Mouse (Mus musculus): ENCODE results near the gene Fate1. TPM values are rescaled to one million over a fixed set of nuclear protein-coding genes. Genes with fewer than 3 reads are reported as not detected.
"Not testable (repeated sequence)": the region's sequence is repeated elsewhere in the genome, so short reads cannot be mapped to it uniquely, and the experiment has no call there.

Gene Fate1
- polyA plus RNA-seq (2015; fragmentation: Nextera tagmentation; extraction: Ambion mirVana): not detected in 2 replicates

DNA sequence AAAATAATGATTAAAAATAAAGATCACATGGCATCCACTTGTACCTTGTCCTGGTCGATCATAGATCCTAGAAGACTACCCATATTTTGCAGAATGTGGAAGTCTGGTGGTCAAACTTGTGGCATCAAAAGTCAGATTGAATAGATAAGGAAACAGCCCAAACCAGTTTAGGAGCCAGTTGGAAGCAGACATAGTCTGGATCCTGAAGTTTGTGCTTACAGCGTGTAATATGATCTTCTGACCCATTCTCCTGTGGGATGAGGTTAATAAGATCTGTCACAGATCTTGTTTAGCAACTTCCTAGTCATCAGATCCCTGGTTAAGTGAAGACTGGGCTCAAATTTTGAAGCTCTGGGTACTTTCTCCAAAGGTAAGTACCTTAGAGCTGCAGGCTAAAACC lies at the start of gene Fate1:
TSS of gene Fate1 (plus strand) at position 301 of the 400 bp plus-strand sequence.
- no peak for DNase-seq (ENCODE audit: low spot score)

DNA sequence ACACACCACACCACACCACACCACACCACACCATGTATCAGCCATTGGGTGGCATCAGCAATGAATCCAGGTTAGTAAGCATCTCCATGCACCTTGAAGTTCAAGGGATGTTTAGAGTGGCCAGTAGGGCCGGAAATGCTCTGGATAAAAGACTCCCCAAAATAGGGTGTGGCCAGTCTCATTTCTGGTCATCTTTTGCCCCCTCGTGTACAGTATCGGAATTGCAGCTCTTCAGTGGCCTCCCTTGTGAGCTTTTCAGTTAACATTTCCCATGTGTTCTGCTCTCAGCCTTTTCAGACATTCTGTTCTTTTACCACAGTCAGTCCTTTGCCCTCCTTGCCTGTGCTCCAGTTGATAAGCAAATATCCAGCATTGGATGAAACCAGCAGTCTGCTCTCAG lies 26.2 kb upstream of the Fate1 start:
- DNase-seq (ENCODE audit: low spot score): peak; percentile 31

DNA sequence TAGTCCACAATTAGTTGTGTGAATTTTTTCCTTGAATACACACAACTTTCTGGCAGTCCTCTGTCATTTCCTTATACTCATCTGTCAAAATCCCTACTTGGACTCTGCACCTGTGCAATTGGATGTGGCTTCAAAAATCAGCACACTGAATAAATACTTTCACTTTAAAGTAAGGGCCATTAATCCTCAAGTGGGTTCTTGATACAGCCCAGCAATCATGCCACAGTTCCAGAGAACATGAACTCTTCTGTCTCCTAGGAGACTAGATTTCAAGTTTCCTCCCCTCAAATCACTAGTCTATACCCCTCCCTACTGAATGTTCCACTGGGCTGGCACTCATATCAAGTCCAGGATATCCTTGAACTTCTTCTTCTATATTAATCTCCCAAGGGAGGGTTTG lies 14.4 kb upstream of the Fate1 start:
- no peak for DNase-seq (ENCODE audit: low spot score)

DNA sequence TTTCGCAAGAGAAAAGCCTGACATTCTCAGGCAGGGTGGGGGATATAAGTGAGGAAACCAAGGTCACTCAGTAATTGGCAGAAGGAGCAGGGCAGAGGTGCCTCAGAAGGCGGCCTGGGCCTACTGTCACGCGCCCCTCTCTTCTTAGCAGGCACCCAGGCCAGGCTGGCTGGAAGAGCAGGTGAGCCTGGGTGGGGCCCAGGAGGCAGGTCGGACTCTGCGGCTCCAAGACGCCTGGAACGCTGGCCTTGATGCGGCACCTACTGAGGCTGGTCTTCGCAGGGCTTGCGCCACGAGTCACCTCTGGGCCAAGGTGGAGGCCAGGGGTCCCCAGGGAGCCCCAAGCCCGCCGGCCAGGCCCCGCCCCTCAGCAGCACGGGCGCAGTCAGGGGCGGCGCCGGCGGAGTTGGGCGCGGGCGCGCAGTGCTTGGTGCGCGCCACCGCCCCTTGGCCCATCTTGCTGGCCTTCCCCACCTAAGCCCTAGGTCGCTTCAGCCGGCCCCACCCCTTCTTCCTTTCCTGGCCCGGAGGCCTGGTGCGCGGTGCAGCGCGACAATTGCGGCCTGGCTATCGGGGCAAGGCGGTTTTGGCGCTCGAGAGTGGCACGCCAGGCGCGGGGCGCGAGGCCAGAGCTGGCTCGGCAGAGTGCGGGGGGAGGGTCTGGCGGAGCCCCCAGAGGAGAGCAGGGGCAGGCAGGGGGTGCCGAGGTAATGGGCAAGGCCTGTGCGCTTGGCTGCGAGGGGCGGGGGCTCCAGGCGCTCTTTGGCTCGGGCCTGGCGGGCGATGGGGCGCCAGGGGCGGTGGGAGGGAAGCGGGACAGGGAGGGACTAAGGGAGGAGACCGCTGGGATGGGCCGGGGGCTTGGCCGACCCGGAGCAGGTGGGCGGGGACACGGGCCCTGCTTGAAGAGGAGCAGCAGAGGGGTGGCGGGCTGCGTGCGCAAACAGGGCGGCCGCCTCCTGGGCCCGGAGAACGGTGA lies 10.4 kb upstream of the Fate1 start, which contains the start of gene Prrg3:
TSS of gene Prrg3 (plus strand) at position 552 of the 979 bp plus-strand sequence.
- DNase-seq (ENCODE audit: low spot score): no peak

DNA sequence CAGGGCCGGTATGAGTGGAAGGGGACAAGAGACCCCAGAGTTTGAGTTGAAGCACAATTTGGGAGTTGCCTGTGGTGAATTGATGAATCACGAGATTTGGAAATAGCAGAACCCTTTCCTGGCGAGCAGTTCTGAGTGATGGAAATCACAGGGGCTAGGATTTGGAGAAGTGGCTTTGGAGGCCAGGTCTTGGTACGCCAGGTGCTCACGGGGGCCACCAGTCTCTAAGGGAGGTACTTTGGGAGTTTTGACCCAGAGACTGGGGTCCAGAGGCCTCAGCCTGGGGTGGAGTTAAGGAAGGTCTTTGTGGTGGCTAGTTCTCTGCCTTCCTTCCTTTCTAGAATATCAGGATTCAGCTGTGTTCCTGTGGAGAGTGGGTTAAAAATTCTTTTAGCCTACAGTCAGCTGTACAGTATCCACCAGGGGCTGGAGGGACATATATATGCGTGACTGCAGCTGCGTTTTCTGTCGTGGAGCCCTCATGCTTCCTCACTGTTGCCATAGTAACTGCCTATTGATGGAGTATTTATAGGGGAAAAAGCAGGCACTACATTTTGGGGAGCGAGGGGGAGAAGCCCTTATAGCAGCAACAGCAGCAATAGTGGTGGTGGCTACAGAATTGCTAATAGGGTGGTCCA lies 9.4 kb upstream of the Fate1 start:
- no peak for DNase-seq (ENCODE audit: low spot score)

DNA sequence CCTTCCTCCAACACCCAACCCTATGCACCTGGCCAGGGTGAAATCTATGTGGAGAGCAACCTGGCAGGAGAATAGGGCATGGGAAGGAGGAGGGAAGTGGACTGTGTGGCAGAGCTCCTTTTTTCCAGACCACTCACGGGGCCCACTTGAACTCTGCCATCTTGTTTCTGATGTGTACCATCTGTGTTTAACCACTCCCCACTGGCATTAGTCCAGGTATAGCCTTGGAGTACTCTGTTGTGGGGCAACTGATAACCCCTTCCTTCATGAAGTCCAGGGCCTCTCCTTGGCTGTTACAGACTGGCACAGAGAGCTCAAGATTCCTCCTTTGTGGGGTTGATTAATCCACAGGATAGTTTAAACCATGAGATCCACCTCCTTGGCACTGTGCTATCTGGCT lies 4.6 kb upstream of the Fate1 start:
- no peak for DNase-seq (ENCODE audit: low spot score)

DNA sequence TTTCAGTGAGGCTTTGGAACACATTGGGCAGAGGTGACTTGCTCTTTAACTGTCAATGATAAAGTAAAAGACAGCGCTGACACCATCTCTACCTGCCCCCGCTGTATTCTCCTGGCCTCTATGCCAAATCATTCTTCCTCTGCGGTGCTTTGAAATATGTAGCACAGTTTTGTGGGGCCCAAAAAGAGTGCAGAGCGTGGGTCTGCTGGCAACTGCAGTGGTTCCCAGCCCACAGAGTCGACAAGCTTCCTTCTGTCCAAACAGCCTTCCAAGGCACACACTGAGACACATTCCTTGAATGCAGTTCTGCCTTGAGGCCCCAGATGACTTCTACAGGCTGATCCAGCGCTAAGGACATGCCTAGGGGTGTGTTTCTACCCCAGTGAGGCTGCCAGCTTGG lies 4.0 kb upstream of the Fate1 start:
- no peak for DNase-seq (ENCODE audit: low spot score)

DNA sequence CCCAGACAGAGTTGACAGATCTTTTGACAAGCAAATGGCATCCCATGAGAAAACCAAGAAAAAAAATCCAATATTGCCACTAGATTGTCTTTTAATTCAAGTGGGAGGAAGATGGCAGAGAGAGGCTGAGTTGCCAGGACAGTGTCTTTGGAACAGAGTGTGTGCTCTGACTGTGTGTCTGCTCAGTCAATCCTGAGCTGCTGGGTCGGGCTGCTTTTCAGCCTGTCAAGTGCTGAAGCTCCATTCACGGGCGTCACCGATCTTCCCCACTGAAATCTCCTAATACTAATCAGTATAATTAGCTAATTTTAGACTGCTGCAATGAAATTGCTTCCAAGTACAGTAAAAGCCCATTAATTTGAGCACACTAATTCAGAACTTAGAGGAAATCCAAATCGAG lies 1.5 kb upstream of the Fate1 start:
- no peak for DNase-seq (ENCODE audit: low spot score)

DNA sequence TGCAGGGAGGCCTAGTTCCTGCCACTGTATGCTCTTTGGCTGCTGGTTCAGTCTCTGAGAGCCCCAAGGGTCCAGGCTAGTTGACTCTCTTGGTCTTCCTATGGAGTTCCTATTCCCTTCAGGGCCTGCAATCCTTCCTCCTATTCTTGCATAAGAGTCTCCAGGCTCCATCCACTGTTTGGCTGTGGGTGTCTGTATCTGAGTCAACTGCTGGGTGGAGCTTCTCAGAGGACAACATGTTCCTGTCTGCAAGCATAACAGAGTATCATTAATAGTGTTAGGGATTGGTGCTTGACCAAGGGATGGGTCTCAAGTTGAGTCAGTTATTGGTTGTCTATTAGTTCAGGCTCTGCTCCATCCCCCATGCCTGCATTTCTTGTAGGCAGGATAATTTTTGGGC lies 4.9 kb downstream of the Fate1 start:
- not testable (repeated sequence) for DNase-seq (ENCODE audit: low spot score)

DNA sequence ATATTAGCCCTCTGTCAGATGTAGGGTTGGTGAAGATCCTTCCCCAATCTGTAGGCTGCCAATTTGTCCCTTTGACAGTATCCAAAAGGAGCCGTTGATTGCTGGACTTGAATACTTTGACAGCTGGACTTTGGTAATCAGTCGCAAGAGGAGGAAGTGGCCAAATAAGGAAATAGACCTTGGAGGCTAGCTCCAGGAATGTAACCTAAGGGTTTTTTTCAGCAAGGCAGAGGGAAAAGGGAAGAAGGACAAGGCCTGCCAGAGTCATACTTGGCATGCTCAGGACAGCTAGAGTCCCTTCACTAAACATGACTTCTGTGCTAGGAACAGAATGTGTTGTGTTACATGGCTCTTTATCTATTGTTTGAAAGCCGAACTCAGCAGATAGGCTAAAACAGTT lies 7.7 kb downstream of the Fate1 start:
- DNase-seq (ENCODE audit: low spot score): no peak

DNA sequence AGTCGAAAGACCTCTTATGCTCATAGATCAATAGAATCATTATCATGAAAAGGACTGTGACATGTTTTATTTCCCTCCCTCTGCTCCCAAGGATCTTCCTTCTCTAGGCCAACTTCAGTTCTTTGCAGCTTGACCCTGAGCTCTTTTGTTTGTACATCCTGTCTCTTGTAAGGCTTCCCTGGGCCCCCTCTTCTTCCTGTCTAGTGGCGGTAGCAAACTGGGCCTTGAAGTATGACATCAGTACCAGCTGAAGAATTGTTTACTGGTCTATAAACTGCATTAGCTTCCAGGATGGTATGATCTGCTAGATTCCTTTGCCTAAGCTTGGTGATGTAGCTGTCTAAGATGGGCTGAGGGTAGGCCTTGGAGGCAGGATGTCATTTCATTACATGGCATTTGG lies 8.5 kb downstream of the Fate1 start:
- DNase-seq (ENCODE audit: low spot score): no peak

DNA sequence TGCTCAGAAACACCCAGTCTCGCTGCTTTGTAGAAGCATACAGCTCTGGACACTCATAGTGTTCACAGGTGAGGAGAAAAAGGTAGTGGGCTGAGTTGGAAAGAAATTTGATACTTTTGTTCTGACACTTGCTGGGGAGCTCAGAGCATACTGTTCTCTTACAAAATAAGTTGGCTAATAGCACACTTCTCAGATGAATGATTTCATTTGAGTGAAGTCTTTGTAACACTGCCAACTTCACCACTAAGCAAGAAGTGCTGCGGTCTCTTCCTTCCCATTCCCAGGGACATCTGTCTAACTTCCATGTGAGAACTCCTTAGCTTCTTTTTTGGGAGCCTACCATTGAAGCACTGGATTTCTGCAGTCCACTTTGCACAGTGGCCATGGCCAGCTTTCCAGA lies 10.4 kb downstream of the Fate1 start:
- DNase-seq (ENCODE audit: low spot score): no peak

DNA sequence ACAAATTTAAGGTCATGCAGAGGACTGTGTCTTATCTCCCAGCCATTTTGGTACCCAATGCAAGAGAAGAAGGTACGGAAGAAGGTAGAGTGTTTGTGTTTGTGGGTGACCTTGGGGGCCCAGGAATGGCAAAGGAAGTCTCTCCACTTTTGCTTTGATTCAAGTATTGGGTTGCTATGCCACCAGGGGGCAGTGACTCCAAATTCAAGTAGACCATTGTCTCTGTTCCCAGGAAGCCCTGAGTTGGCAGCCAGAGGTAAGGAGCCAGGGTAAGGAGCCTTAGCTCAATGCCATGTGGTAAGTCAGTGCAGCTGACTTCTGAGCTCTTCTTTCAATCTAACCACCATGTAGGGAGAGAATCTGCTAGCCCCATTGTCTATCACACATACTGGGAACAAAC lies 11.0 kb downstream of the Fate1 start:
- DNase-seq (ENCODE audit: low spot score): no peak

DNA sequence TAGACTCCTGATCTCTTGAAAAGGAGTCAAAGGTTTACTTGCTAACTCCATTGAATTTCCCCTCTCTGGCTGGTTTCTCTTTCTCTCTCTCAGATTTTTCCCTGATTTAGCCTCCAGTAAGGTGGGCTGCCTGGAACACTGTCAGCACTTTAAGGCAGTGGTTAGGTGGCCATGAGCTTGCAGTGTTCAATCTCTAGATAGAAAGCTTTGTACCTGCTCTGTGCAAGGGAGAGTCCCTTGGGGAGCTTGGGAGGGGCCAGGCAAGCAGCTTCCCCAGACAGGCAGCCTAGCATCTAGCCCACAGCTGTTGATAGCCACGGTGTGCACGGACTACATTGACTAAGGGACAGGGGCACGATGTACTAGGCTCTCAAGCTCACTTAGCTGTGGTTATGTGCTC lies 18.8 kb downstream of the Fate1 start, which contains the start of gene Cnga2:
TSS of gene Cnga2 (plus strand) at position 301 of the 400 bp plus-strand sequence.
- no peak for DNase-seq (ENCODE audit: low spot score)

DNA sequence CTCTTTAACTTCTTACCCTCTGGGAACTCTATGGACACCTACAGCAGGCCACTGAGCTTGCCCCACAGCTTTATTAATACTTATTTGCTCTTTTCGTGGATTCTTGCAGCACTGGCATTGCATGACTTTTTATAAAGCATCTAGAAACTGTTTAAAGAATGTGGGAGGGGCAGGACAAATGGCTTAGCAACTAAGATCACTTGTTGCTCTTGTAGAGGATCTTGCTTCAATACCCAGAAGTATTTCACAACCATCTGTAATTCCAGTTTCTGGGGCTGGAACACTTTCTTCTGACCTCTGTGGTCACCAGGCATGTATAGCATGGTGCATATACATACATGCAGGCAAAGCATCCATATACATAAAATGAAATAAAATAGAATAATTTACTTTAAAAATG lies 23.2 kb downstream of the Fate1 start:
- DNase-seq (ENCODE audit: low spot score): no peak

DNA sequence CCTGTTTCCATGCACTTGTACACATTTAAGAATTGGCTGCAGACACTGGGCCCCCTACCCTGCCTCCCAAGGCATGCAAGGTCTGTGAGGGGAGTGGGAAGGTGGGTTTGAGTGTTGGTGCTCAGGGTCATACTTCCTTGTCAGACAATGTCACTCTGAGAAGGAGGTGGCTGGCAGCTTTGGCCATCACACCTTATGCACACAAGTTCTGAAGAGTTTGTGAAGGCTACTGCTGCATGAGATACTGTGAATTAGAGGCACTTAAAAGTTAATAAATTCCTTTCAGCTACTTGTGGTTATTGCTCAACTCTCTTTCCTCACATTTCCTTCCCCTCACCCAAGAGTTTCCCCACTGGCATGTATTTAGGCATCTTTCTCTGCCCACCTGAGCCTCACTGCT lies 37.1 kb downstream of the Fate1 start:
- no peak for DNase-seq (ENCODE audit: low spot score)

DNA sequence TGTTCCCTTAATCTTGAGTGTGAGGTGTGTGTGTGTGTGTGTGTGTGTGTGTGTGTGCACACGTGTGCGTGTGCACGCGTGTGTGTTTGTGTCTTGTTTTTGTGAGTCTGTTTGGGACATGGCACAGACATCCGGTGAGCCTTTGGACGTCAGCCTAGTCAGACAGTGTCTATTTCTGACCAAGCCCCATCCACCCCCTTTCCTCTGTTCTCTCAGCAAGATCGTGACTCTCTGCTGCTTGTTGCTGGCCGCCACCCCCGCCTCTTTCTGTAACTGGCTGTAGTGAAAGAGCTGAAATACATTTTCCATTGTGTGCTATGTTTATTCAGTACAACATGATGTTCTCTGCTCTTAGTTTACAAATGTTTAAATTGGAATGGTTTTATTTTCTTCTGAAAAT lies 39.5 kb downstream of the Fate1 start:
- no peak for DNase-seq (ENCODE audit: low spot score)

DNA sequence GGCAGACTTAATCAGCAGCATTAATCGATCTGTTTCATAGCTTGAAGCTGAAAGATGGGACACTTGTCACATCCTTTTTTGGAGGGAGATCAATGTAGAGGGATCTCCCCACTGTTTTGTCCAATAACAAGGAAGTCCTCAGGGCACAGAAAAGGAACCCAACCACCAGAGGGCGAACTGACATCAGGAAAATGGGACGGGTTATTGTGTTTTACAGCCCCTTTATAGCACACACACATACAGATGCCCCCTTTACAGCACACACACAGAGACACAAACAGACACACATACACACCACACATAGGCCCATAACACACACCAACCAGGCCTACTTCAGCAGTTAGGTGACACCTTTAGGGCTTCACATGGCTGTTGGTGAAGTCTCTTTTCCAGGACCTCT lies 40.0 kb downstream of the Fate1 start:
- DNase-seq (ENCODE audit: low spot score): no peak

DNA sequence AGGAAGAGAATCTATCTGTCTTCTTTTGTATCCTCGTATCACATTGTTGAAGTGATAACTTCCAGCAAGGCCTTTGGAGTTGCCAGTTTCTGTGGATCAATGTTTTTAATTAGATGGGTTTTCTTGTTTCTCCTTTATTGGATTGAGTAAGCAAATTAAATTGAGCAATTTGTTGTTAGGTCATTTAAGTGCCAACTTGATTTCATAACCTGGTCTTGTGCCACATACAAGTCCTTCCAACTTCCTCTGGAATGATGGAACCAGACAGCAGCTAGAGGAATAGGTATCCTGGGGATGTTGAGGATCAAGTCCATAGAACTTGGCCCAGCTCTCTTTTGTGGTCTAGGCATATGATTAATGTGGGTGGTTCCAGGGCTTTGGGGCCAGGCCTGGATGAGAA lies 49.5 kb downstream of the Fate1 start:
- no peak for DNase-seq (ENCODE audit: low spot score)

DNA sequence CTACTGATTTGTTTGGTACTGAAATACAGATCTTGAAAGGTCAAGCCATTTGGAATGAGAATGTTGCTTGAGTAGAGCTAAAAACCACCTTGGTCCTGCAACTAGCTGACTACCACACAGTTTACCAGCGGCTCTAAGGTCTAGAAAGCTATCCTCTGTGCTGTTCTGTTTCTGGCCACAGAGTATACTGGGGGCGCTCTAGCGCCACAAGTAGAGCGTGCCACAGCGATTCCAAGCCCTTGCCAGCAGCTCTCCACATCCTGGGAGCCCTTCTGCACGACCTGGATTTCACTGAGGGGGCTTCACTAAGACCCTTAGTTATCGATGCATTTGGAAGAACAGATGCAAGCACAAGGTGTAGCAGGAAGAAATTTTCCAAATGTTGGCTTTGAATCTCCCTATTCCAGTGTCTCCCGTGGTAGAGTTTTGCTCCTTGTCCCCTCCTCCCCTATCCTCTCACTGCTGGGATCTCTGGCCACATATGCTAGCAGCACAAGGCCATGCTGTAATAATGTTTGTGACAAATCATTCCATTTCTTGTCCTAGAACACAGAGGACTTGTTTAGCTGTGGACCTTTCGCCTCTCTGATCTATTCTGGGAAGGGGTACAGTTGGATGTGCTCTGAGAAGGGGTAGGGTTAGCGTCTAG lies 50.1 kb downstream of the Fate1 start:
- DNase-seq (ENCODE audit: low spot score): no peak

DNA sequence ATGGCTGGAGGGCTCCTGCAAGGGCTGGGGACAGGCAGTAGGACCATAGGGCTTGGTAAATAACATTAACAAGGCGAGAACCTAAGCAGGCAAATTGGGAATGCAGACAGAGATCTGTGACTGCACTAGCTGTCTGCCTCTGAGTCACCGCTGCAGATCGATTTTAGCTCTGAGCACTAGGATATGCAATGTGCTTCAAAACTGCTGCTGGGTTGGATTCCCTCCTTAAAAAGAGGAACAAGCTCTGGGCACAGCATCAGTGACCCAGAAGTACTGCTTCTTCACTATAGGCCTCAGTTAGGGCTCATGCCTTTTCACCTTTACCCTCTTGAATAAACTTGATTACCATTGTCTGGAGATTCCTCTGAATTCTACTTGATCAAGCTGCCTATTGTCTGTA lies 50.8 kb downstream of the Fate1 start:
- DNase-seq (ENCODE audit: low spot score): no peak

Measured in thymus, postnatal 0 days (tissue).